Mouse (Mus musculus) MEL (cell line): ENCODE results near the gene Tmie. TPM values are rescaled to one million over a fixed set of nuclear protein-coding genes. Genes with fewer than 3 reads are reported as not detected.

Experiments used
- DNase-seq: peaks from one replicate; pipeline ENCODE4 v3.0.0; 2011; ENCODE audit warnings: low read depth, low spot score
- H3K27ac ChIP-seq: 2 replicates; pipeline ENCODE4 v1.5.1; 2012; ENCODE audit warnings: low read depth, mild to moderate bottlenecking, control low read depth, low read length, moderate library complexity; ENCODE audit not compliant: control insufficient read depth
- H3K27me3 ChIP-seq, 2 experiments: fragments of 150-350 bp in 1 of 2; sonication (generic) in 1 of 2; 2 replicates each; pipeline ENCODE4 v1.6.1; 2012; ENCODE audit warnings: low read length in 2 of 2, mild to moderate bottlenecking in 2 of 2, improper control_type of control experiment in 1 of 2, moderate library complexity in 1 of 2; ENCODE audit not compliant: insufficient read depth in 2 of 2, control insufficient read depth in 1 of 2
- H3K36me3 ChIP-seq, 2 experiments: 2 replicates each; pipeline ENCODE4 v1.6.1; 2012 to 2014; ENCODE audit warnings: low read length in 2 of 2, improper control_type of control experiment in 1 of 2, inconsistent platforms in 1 of 2, mild to moderate bottlenecking in 1 of 2; ENCODE audit not compliant: insufficient read depth in 2 of 2, control insufficient read depth in 1 of 2
- H3K4me1 ChIP-seq, 2 experiments: fragments of 150-350 bp in 1 of 2; sonication (generic) in 1 of 2; 2 replicates each; pipeline ENCODE4 v1.6.1; 2012; ENCODE audit warnings: low read length in 2 of 2, improper control_type of control experiment in 1 of 2, mild to moderate bottlenecking in 1 of 2; ENCODE audit not compliant: insufficient read depth in 2 of 2, control insufficient read depth in 1 of 2
- H3K4me3 ChIP-seq, 2 experiments: fragments of 150-350 bp in 1 of 2; sonication (generic) in 1 of 2; 2 replicates each; pipeline ENCODE4 v1.5.1; 2012; ENCODE audit warnings: low read depth in 2 of 2, low read length in 2 of 2, mild to moderate bottlenecking in 2 of 2, moderate library complexity in 2 of 2, control low read depth in 1 of 2, improper control_type of control experiment in 1 of 2; ENCODE audit not compliant: control insufficient read depth in 1 of 2, insufficient read depth in 1 of 2
- H3K79me2 ChIP-seq: 2 replicates; pipeline ENCODE4 v1.6.1; 2012; ENCODE audit warnings: mild to moderate bottlenecking, low read length, moderate library complexity; ENCODE audit not compliant: control insufficient read depth, poor library complexity, insufficient read depth
- H3K9ac ChIP-seq: 2 replicates; pipeline ENCODE4 v1.6.1; 2012; ENCODE audit warnings: low read depth, mild to moderate bottlenecking, control low read depth, low read length, moderate library complexity; ENCODE audit not compliant: control insufficient read depth, poor library complexity, severe bottlenecking
- H3K9me3 ChIP-seq: fragments of 150-350 bp; sonication (generic); replicated peaks from 2 replicates; pipeline ENCODE4 v1.6.1; 2012; ENCODE audit warnings: mild to moderate bottlenecking, low read length, improper control_type of control experiment, moderate library complexity; ENCODE audit not compliant: insufficient read depth
- BHLHE40 ChIP-seq: IDR thresholded peaks from 2 replicates; pipeline ENCODE4 v1.6.1; 2012; ENCODE audit warnings: low read depth, mild to moderate bottlenecking, inconsistent platforms, low read length, improper control_type of control experiment, borderline replicate concordance
- CHD1 ChIP-seq: IDR thresholded peaks from 2 replicates; pipeline ENCODE4 v1.6.1; 2012; ENCODE audit warnings: low read depth, mild to moderate bottlenecking, inconsistent platforms, low read length, improper control_type of control experiment
- CHD2 ChIP-seq: IDR thresholded peaks from 2 replicates; pipeline ENCODE4 v1.6.1; 2011; ENCODE audit warnings: low read length, improper control_type of control experiment
- E2F4 ChIP-seq: IDR thresholded peaks from 2 replicates; pipeline ENCODE4 v1.6.1; 2011; ENCODE audit warnings: low read depth, low read length, improper control_type of control experiment, borderline replicate concordance
- ELF1 ChIP-seq: IDR thresholded peaks from 2 replicates; pipeline ENCODE4 v1.6.1; 2014; ENCODE audit warnings: low read depth, mild to moderate bottlenecking, inconsistent platforms, low read length, improper control_type of control experiment, moderate library complexity
- EP300 ChIP-seq, 2 experiments: IDR thresholded peaks; 2 replicates each; pipeline ENCODE4 v1.6.1; 2011; ENCODE audit warnings: improper control_type of control experiment in 2 of 2, low read length in 2 of 2, low read depth in 1 of 2, mild to moderate bottlenecking in 1 of 2
- ETS1 ChIP-seq: IDR thresholded peaks from 2 replicates; pipeline ENCODE4 v1.6.1; 2012; ENCODE audit warnings: low read depth, mild to moderate bottlenecking, inconsistent platforms, low read length, improper control_type of control experiment, moderate library complexity
- GABPA ChIP-seq: IDR thresholded peaks from 2 replicates; pipeline ENCODE4 v1.6.1; 2012; ENCODE audit warnings: low read depth, mild to moderate bottlenecking, inconsistent platforms, low read length, improper control_type of control experiment, moderate library complexity
- GATA1 ChIP-seq: IDR thresholded peaks from 2 replicates; pipeline ENCODE4 v1.6.1; 2011; ENCODE audit warnings: low read depth, low read length, improper control_type of control experiment
- HCFC1 ChIP-seq: IDR thresholded peaks from 2 replicates; pipeline ENCODE4 v1.6.1; 2012; ENCODE audit warnings: low read depth, mild to moderate bottlenecking, inconsistent platforms, low read length, improper control_type of control experiment, moderate library complexity
- KAT2A ChIP-seq: conservative IDR thresholded peaks from 2 replicates; pipeline ENCODE4 v1.6.1; 2012; ENCODE audit warnings: low read depth, low read length, improper control_type of control experiment, inconsistent platforms
- MEF2A ChIP-seq: IDR thresholded peaks from 2 replicates; pipeline ENCODE4 v1.6.1; 2014; ENCODE audit warnings: low read depth, mild to moderate bottlenecking, inconsistent platforms, low read length, improper control_type of control experiment; ENCODE audit not compliant: poor library complexity, insufficient replicate concordance, severe bottlenecking; ENCODE audit errors: extremely low read depth
- NRF1 ChIP-seq: IDR thresholded peaks from 2 replicates; pipeline ENCODE4 v1.6.1; 2014; ENCODE audit warnings: low read depth, mild to moderate bottlenecking, inconsistent platforms, low read length, improper control_type of control experiment, moderate library complexity; ENCODE audit not compliant: poor library complexity, insufficient read depth, severe bottlenecking
- POLR2AphosphoS5 ChIP-seq: IDR thresholded peaks from 2 replicates; pipeline ENCODE4 v1.6.1; 2012; ENCODE audit warnings: low read depth, borderline replicate concordance, mild to moderate bottlenecking, inconsistent platforms, low read length, moderate library complexity, mixed read lengths
- RAD21 ChIP-seq: IDR thresholded peaks from 2 replicates; pipeline ENCODE4 v1.6.1; 2011; ENCODE audit warnings: mild to moderate bottlenecking, low read depth, low read length, improper control_type of control experiment
- RCOR1 ChIP-seq: IDR thresholded peaks from 2 replicates; pipeline ENCODE4 v1.6.1; 2012; ENCODE audit warnings: low read depth, mild to moderate bottlenecking, inconsistent platforms, low read length, improper control_type of control experiment
- TCF12 ChIP-seq: IDR thresholded peaks from 2 replicates; pipeline ENCODE4 v1.6.1; 2014; ENCODE audit warnings: low read depth, mild to moderate bottlenecking, inconsistent platforms, low read length, improper control_type of control experiment, moderate library complexity
- UBTF ChIP-seq: IDR thresholded peaks from 2 replicates; pipeline ENCODE4 v1.6.1; 2012; ENCODE audit warnings: low read depth, mild to moderate bottlenecking, inconsistent platforms, low read length, improper control_type of control experiment, moderate library complexity, borderline replicate concordance; ENCODE audit not compliant: insufficient read depth
- USF1 ChIP-seq: IDR thresholded peaks from 2 replicates; pipeline ENCODE4 v1.6.1; 2014; ENCODE audit warnings: low read depth, mild to moderate bottlenecking, inconsistent platforms, low read length, improper control_type of control experiment, moderate library complexity
- ZC3H11A ChIP-seq: IDR thresholded peaks from 2 replicates; pipeline ENCODE4 v1.6.1; 2012; ENCODE audit warnings: low read depth, mild to moderate bottlenecking, inconsistent platforms, low read length, improper control_type of control experiment
- ZMIZ1 ChIP-seq: IDR thresholded peaks from 2 replicates; pipeline ENCODE4 v1.6.1; 2012; ENCODE audit warnings: low read depth, mild to moderate bottlenecking, inconsistent platforms, low read length, improper control_type of control experiment, moderate library complexity
- polyA plus RNA-seq, 2 experiments: library from polyadenylated mRNA; stranded (reverse) in 1 of 2; unstranded in 1 of 2; fragments of >175 nt in 1 of 2; fragments of >200 nt in 1 of 2; gene quantifications; 2 replicates each; pipeline versions ENCODE4 v1.2.1 to v1.2.4; 2012; ENCODE audit warnings: low replicate concordance in 2 of 2, low read depth in 1 of 2; ENCODE audit not compliant: insufficient read length in 2 of 2, insufficient read depth in 1 of 2, missing spikeins in 1 of 2
- total RNA-seq: library from RNA; depleted of rRNA; stranded (reverse); fragments of 300-350 nt; gene quantifications from 2 replicates; pipeline ENCODE4 v1.2.3, GENCODE M21; 2012

Tmie gene
- total and polyA plus RNA-seq, 3 experiments, result not detected

- no peaks in the 10 kb centered on the region for H3K27me3 ChIP-seq
These were observed 4.6 kb downstream of the Tmie start for GRCm38 (mm10) chr9:110875288-110875695.

GRCm38 (mm10) chr9:110874660-110875191 is 5.2 kb downstream of the Tmie start:
- Histone ChIP-seq H3K9me3 (no peaks in the 10 kb centered on the region), H3K4me3 (no peak overlapping the region), H3K27me3 (no peaks in the 10 kb centered on the region), H3K27ac (no peak overlapping the region), H3K9ac (no peak overlapping the region), H3K36me3 (no peaks in the 10 kb centered on the region), H3K79me2 (no peaks in the 10 kb centered on the region), H3K4me1 (no peaks in the 10 kb centered on the region)
- no peak for DNase-seq
- TF ChIP-seq EP300 (IDR thresholded peaks at IDR 0.05; ENCODE audit: low read depth in 1 of 2, low read length in 2 of 2), result no peak
- TF ChIP-seq HCFC1, result no peak
- no peak for TF ChIP-seq UBTF
- no peak for TF ChIP-seq USF1
- TF ChIP-seq RCOR1, result no peak
- TF ChIP-seq TCF12, result no peak

More at GRCm38 (mm10) chr9:110875288-110875695, 4.6 kb downstream of the Tmie start:
- DNase-seq, result no peak
- TF ChIP-seq GATA1 (no peak), POLR2AphosphoS5 (no peak), MEF2A (no peak), BHLHE40 (no peak)
- TF ChIP-seq, all 39 proteins: peak for 0
- Histone ChIP-seq H3K4me3 (no peak overlapping the region), H3K9ac (no peak overlapping the region), H3K4me1 (no peaks in the 10 kb centered on the region), H3K9me3 (no peaks in the 10 kb centered on the region), H3K27ac (no peak overlapping the region), H3K79me2 (no peaks in the 10 kb centered on the region), H3K36me3 (no peaks in the 10 kb centered on the region)

- Histone ChIP-seq H3K27ac (no peak overlapping the region), H3K79me2 (no peaks in the 10 kb centered on the region), H3K9ac (no peak overlapping the region), H3K4me3 (no peak overlapping the region), H3K9me3 (no peaks in the 10 kb centered on the region), H3K27me3 (no peaks in the 10 kb centered on the region), H3K4me1 (no peaks in the 10 kb centered on the region), H3K36me3 (no peaks in the 10 kb centered on the region)
- no peak for DNase-seq
- no peak for TF ChIP-seq NRF1
- TF ChIP-seq GABPA, result no peak
- no peak for TF ChIP-seq CHD1
- TF ChIP-seq RCOR1, result no peak
- no peak for TF ChIP-seq RAD21
- TF ChIP-seq CHD2, result no peak
- no peak for TF ChIP-seq ZMIZ1
- no peak for TF ChIP-seq EP300 (IDR thresholded peaks at IDR 0.05; ENCODE audit: low read depth in 1 of 2, low read length in 2 of 2)
- no peak for TF ChIP-seq E2F4
- no peak for TF ChIP-seq POLR2AphosphoS5
- TF ChIP-seq ZC3H11A, result no peak
- no peak for TF ChIP-seq UBTF
- no peak for TF ChIP-seq ELF1
- TF ChIP-seq ETS1, result no peak
- no peak for TF ChIP-seq KAT2A
These were observed 5.9 kb downstream of the Tmie start for GRCm38 (mm10) chr9:110873681-110874659.
